ENCODE assay signal across 8 mouse cellular contexts in the genomic region with DNA sequence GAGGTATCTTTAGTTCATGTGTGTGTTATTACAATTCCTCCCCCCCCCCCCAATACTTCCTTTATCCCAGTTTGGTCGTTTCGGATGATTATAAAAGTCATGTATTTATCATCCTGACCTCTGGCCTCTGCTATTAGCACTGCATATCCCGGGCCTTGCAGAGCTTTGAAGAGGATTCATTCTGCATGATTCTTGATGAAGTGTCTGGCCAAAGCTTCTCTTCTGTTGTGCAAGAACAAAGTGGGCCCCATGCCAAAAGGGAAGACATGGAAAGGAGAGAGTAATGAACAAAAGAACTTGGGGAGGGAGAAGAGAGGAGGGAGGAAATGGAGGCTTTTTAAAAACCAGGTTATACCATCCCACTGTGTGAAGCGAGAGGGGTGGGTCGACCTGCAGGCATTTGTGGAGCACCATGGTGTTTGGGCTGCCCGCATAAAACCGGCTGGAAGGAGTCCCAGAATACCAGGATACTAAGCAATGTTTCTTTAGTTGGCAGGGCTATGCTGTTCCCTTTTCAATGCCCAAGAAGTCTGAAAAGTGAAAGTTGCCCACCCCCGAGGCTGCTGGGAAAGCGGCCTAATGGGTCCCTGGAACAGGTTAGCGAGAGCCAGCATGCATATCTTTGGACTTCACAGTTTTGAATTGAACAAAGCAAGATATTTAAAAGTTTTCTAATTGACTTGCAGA.
DNase-seq lines count a peak whose midpoint lies in the region; ATAC-seq lines count a peak whose summit lies in the region.

No protein-coding gene starts in this region.

- H3K4me3 ChIP-seq in forebrain, embryonic 15.5 days = no peak overlapping the region
- no peak overlapping the region for H3K4me3 ChIP-seq in forebrain, embryonic 10.5 days
- no peak overlapping the region for H3K4me3 ChIP-seq in neural tube, embryonic 14.5 days (ENCODE audit: low read depth, low read length)

- peak; percentile 90 for ATAC-seq in forebrain, embryonic 15.5 days (replicated peaks)
- ATAC-seq in neural tube, embryonic 14.5 days (ENCODE audit: low read depth) = peak; percentile 76; the same call in 1 of the 2 replicates

- H3K4me1 ChIP-seq in forebrain, embryonic 15.5 days = peaks cover 33% of the 10 kb centered on the region
- peaks cover 22% of the 10 kb centered on the region for H3K4me1 ChIP-seq in forebrain, embryonic 10.5 days
- H3K4me1 ChIP-seq in neural tube, embryonic 14.5 days (ENCODE audit: control insufficient read depth, insufficient read depth, low read length) = no peaks in the 10 kb centered on the region

- no peaks in the 10 kb centered on the region for H3K9me3 ChIP-seq in forebrain, embryonic 15.5 days
- H3K9me3 ChIP-seq in forebrain, embryonic 10.5 days = no peaks in the 10 kb centered on the region
- no peaks in the 10 kb centered on the region for H3K9me3 ChIP-seq in neural tube, embryonic 14.5 days (ENCODE audit: control insufficient read depth, low read length)

- WGBS in forebrain, embryonic 15.5 days = 38% methylated on average over 10 of the region's 10 CpGs
- 88% methylated on average over 10 of the region's 10 CpGs for WGBS in forebrain, embryonic 10.5 days
- 71% methylated on average over 10 of the region's 10 CpGs for WGBS in neural tube, embryonic 14.5 days

- no peak overlapping the region for H3K9ac ChIP-seq in forebrain, embryonic 15.5 days (replicated peaks)
- H3K9ac ChIP-seq in neural tube, embryonic 14.5 days (replicated peaks; ENCODE audit: low read depth, low read length) = no peak overlapping the region

- DNase-seq in forebrain, embryonic 10.5 days (ENCODE audit: extremely low spot score, low spot score) = no peak
- DNase-seq in neural tube, embryonic 10.5 days (ENCODE audit: extremely low spot score, low spot score) = no peak
- DNase-seq in layer of hippocampus, postnatal 10 days (ENCODE audit: low spot score in 2 of 2) = peak; percentile 28 to 57
- DNase-seq in ovary, postnatal 10 days (ENCODE audit: low spot score) = peak; percentile 3
- no peak for DNase-seq in spleen, postnatal 10 days (ENCODE audit: low spot score in 2 of 2)
- DNase-seq in MN1 (ENCODE audit: low spot score) = no peak

- no peak overlapping the region for H3K4me2 ChIP-seq in forebrain, embryonic 15.5 days (replicated peaks)
- H3K4me2 ChIP-seq in neural tube, embryonic 14.5 days (ENCODE audit: low read depth, low read length) = no peak overlapping the region

- H3K36me3 ChIP-seq in forebrain, embryonic 15.5 days = no peaks in the 10 kb centered on the region
- no peaks in the 10 kb centered on the region for H3K36me3 ChIP-seq in forebrain, embryonic 10.5 days (replicated peaks)
- no peaks in the 10 kb centered on the region for H3K36me3 ChIP-seq in neural tube, embryonic 14.5 days (ENCODE audit: control insufficient read depth, insufficient read depth, low read length)

- H3K27ac ChIP-seq in forebrain, embryonic 15.5 days (replicated peaks) = peak overlapping the region; percentile 27; the same call in 1 of the 2 replicates
- H3K27ac ChIP-seq in forebrain, embryonic 10.5 days = no peak overlapping the region
- H3K27ac ChIP-seq in neural tube, embryonic 14.5 days (ENCODE audit: low read depth, low read length) = no peak overlapping the region

- no peaks in the 10 kb centered on the region for H3K27me3 ChIP-seq in forebrain, embryonic 15.5 days
- H3K27me3 ChIP-seq in forebrain, embryonic 10.5 days (ENCODE audit: poor library complexity, severe bottlenecking) = no peaks in the 10 kb centered on the region
- no peaks in the 10 kb centered on the region for H3K27me3 ChIP-seq in neural tube, embryonic 14.5 days (ENCODE audit: control insufficient read depth, insufficient read depth, low read length)

Comparison
In these comparisons a context has a peak if more than half of its experiments do, and no peak if none do; other contexts are left out.
1. DNase-seq: peak in layer of hippocampus, postnatal 10 days (2 of 2) and ovary, postnatal 10 days (single experiment); none in forebrain, embryonic 10.5 days (single experiment), neural tube, embryonic 10.5 days (single experiment), spleen, postnatal 10 days (0 of 2) and MN1 (single experiment).